Mouse (Mus musculus): ENCODE results near the gene Ugt1a7c. TPM values are rescaled to one million over a fixed set of nuclear protein-coding genes. Genes with fewer than 3 reads are reported as not detected.

Gene Ugt1a7c
- total and polyA plus RNA-seq, 3 experiments = 2.2 to 15.3 (median 11.1) TPM

GRCm38 (mm10) chr1:88070495-88070894 is 24.4 kb upstream of the Ugt1a7c start, which contains the start of gene Ugt1a9:
Ugt1a9 (plus strand) TSS chr1:88070800.
- Histone ChIP-seq H3K27ac (ENCODE audit: insufficient read depth, low read depth) (no peak within 1 kb of the TSS), H3K36me3 (replicated peaks in 1 of 2; ENCODE audit: control insufficient read depth in 1 of 2, insufficient read depth in 1 of 2, low read length in 1 of 2) (no peaks in the 10 kb centered on the region), H3K4me3 (replicated peaks in 1 of 3; ENCODE audit: low read depth in 2 of 3, low read length in 2 of 3, poor library complexity in 1 of 3) (no peak within 1 kb of the TSS), H3K9ac (ENCODE audit: insufficient read depth, low read depth) (no peak within 1 kb of the TSS), H3K79me2 (replicated peaks; ENCODE audit: control insufficient read depth, extremely low read depth, insufficient read depth, poor library complexity, severe bottlenecking) (no peaks in the 10 kb centered on the region), H3K4me1 (ENCODE audit: control insufficient read depth in 1 of 2, insufficient read depth in 2 of 2) (no peaks in the 10 kb centered on the region), H3K4me2 (ENCODE audit: insufficient read depth, low read depth, poor library complexity, severe bottlenecking) (no peak within 1 kb of the TSS), H3K27me3 (replicated peaks) (no peaks in the 10 kb centered on the region), H3K9me3 (replicated peaks; ENCODE audit: low read length) (no peaks in the 10 kb centered on the region)
- DNase-seq (ENCODE audit: extremely low read depth) = no peak
- in situ Hi-C loops (cut with MboI; ENCODE audit: low pct_ligation_motif_present, low pct_unique_long_range_greater_than_20kb, low sequenced_read_pairs) (no loop called here), dilution Hi-C loops (cut with MboI; ENCODE audit: extremely low pct_ligation_motif_present, extremely low pct_unique_long_range_greater_than_20kb, low sequenced_read_pairs) (no loop called here)
- TF ChIP-seq NRF1 (IDR thresholded peaks at IDR 0.05; ENCODE audit: low read depth, low read length) (no peak), MYC (IDR thresholded peaks at IDR 0.05; ENCODE audit: low read depth, low read length) (no peak), POLR2A (IDR thresholded peaks at IDR 0.05; ENCODE audit: low read depth, low read length) (no peak), KAT2A (IDR thresholded peaks at IDR 0.05; ENCODE audit: insufficient replicate concordance, low read length) (no peak), PAX5 (IDR thresholded peaks at IDR 0.05; ENCODE audit: low read length) (no peak), NELFE (IDR thresholded peaks at IDR 0.05; ENCODE audit: low read depth, low read length) (no peak), ETS1 (conservative IDR thresholded peaks at IDR 0.05; ENCODE audit: low read depth, low read length) (no peak), USF1 (IDR thresholded peaks at IDR 0.05; ENCODE audit: low read depth, low read length) (no peak), BHLHE40 (IDR thresholded peaks at IDR 0.05; ENCODE audit: low read depth, low read length) (no peak), CTCF (conservative IDR thresholded peaks at IDR 0.05 in 1 of 2, IDR thresholded peaks at IDR 0.05 in 1 of 2; ENCODE audit: low read depth in 2 of 2, low read length in 2 of 2) (no peak), MXI1 (IDR thresholded peaks at IDR 0.05; ENCODE audit: low read depth, low read length) (no peak), SMC3 (IDR thresholded peaks at IDR 0.05; ENCODE audit: low read depth, low read length) (no peak), ZC3H11A (IDR thresholded peaks at IDR 0.05; ENCODE audit: low read depth, low read length) (no peak), TCF12 (IDR thresholded peaks at IDR 0.05; ENCODE audit: low read depth, low read length) (no peak)

- H3K4me3 ChIP-seq (replicated peaks in 1 of 3; ENCODE audit: low read depth in 2 of 3, low read length in 2 of 3, poor library complexity in 1 of 3) = no peak overlapping the region
- in situ Hi-C loops (cut with MboI; ENCODE audit: low pct_ligation_motif_present, low pct_unique_long_range_greater_than_20kb, low sequenced_read_pairs) = no loop called here
- H3K9ac ChIP-seq (ENCODE audit: insufficient read depth, low read depth) = no peak overlapping the region
- no peaks in the 10 kb centered on the region for H3K27me3 ChIP-seq (replicated peaks)
- TF ChIP-seq IRF4 (IDR thresholded peaks at IDR 0.05; ENCODE audit: low read depth, low read length) (no peak), ETS1 (conservative IDR thresholded peaks at IDR 0.05; ENCODE audit: low read depth, low read length) (no peak), ZC3H11A (IDR thresholded peaks at IDR 0.05; ENCODE audit: low read depth, low read length) (no peak), EP300 (IDR thresholded peaks at IDR 0.05; ENCODE audit: low read length) (no peak), MYC (IDR thresholded peaks at IDR 0.05; ENCODE audit: low read depth, low read length) (no peak), RAD21 (IDR thresholded peaks at IDR 0.05; ENCODE audit: low read depth, low read length) (no peak), NRF1 (IDR thresholded peaks at IDR 0.05; ENCODE audit: low read depth, low read length) (no peak), CTCF (conservative IDR thresholded peaks at IDR 0.05 in 1 of 2, IDR thresholded peaks at IDR 0.05 in 1 of 2; ENCODE audit: low read depth in 2 of 2, low read length in 2 of 2) (no peak), USF1 (IDR thresholded peaks at IDR 0.05; ENCODE audit: low read depth, low read length) (no peak), UBTF (IDR thresholded peaks at IDR 0.05; ENCODE audit: low read depth, low read length) (no peak), PAX5 (IDR thresholded peaks at IDR 0.05; ENCODE audit: low read length) (no peak), SMC3 (IDR thresholded peaks at IDR 0.05; ENCODE audit: low read depth, low read length) (no peak), ELF1 (IDR thresholded peaks at IDR 0.05; ENCODE audit: low read depth, low read length) (no peak)
- H3K27ac ChIP-seq (ENCODE audit: insufficient read depth, low read depth) = no peak overlapping the region
- H3K79me2 ChIP-seq (replicated peaks; ENCODE audit: control insufficient read depth, extremely low read depth, insufficient read depth, poor library complexity, severe bottlenecking) = no peaks in the 10 kb centered on the region
- no peak for DNase-seq (ENCODE audit: extremely low read depth)
- dilution Hi-C loops (cut with MboI; ENCODE audit: extremely low pct_ligation_motif_present, extremely low pct_unique_long_range_greater_than_20kb, low sequenced_read_pairs) = no loop called here
- no peaks in the 10 kb centered on the region for H3K4me1 ChIP-seq (ENCODE audit: control insufficient read depth in 1 of 2, insufficient read depth in 2 of 2)
- H3K4me2 ChIP-seq (ENCODE audit: insufficient read depth, low read depth, poor library complexity, severe bottlenecking) = no peak overlapping the region
- no peaks in the 10 kb centered on the region for H3K9me3 ChIP-seq (replicated peaks; ENCODE audit: low read length)
- H3K36me3 ChIP-seq (replicated peaks in 1 of 2; ENCODE audit: control insufficient read depth in 1 of 2, insufficient read depth in 1 of 2, low read length in 1 of 2) = no peaks in the 10 kb centered on the region
Observed at GRCm38 (mm10) chr1:88070902-88071301, 24.0 kb upstream of the Ugt1a7c start.

All from CH12.LX (cell line).